Mouse (Mus musculus): Measurements from ENCODE around the gene Wls. TPM values are rescaled to one million over a fixed set of nuclear protein-coding genes. Genes with fewer than 3 reads are reported as not detected.

The Wls gene
- polyA plus RNA-seq (2016; fragmentation: Nextera tagmentation; extraction: Ambion mirVana): 134 and 137 TPM in 2 replicates

GRCm38 (mm10) chr3:159839481-159839880, at the start of gene Wls:
Gene Wls, plus strand, starts transcription at chr3:159839672.
- WGBS: under 1% methylated on average over 21 of the region's 21 CpGs
- Histone ChIP-seq H3K4me1 (replicated peaks) (peaks cover 18% of the 10 kb centered on the region), H3K27ac (peak within 1 kb of the TSS; percentile 91), H3K4me3 (peak within 1 kb of the TSS; percentile 74), H3K36me3 (no peaks in the 10 kb centered on the region), H3K9me3 (no peaks in the 10 kb centered on the region), H3K27me3 (ENCODE audit: insufficient read depth, poor library complexity, severe bottlenecking) (peaks cover 10% of the 10 kb centered on the region)
- peak; percentile 81 for DNase-seq (ENCODE audit: low spot score)

GRCm38 (mm10) chr3:159789781-159790180, 49.7 kb upstream of the Wls start:
- H3K9me3 ChIP-seq: no peaks in the 10 kb centered on the region
- no peaks in the 10 kb centered on the region for H3K36me3 ChIP-seq
- DNase-seq (ENCODE audit: low spot score): no peak
- WGBS: 16% methylated on average over 2 of the region's 2 CpGs
- H3K27me3 ChIP-seq (ENCODE audit: insufficient read depth, poor library complexity, severe bottlenecking): no peaks in the 10 kb centered on the region
- H3K4me3 ChIP-seq: no peak overlapping the region
- H3K27ac ChIP-seq: no peak overlapping the region
- H3K4me1 ChIP-seq (replicated peaks): peaks cover 5% of the 10 kb centered on the region; the same call in 1 of the 2 replicates

GRCm38 (mm10) chr3:159831535-159831934, 7.9 kb upstream of the Wls start:
- Histone ChIP-seq H3K4me1 (replicated peaks) (no peaks in the 10 kb centered on the region), H3K27ac (no peak overlapping the region), H3K4me3 (no peak overlapping the region), H3K36me3 (no peaks in the 10 kb centered on the region), H3K9me3 (peaks cover 6% of the 10 kb centered on the region; the same call in 1 of the 2 replicates), H3K27me3 (ENCODE audit: insufficient read depth, poor library complexity, severe bottlenecking) (no peaks in the 10 kb centered on the region)
- DNase-seq (ENCODE audit: low spot score): no peak

GRCm38 (mm10) chr3:159840002-159840816, 737 bp downstream of the Wls start:
- H3K9me3 ChIP-seq: no peaks in the 10 kb centered on the region
- peak overlapping the region; percentile 91 for H3K27ac ChIP-seq
- no peaks in the 10 kb centered on the region for H3K36me3 ChIP-seq
- H3K27me3 ChIP-seq (ENCODE audit: insufficient read depth, poor library complexity, severe bottlenecking): peaks cover 10% of the 10 kb centered on the region
- under 1% methylated on average over 27 of the region's 27 CpGs for WGBS
- peak; percentile 71 for DNase-seq (ENCODE audit: low spot score)
- peaks cover 18% of the 10 kb centered on the region for H3K4me1 ChIP-seq (replicated peaks)
- H3K4me3 ChIP-seq: peak overlapping the region; percentile 74

- WGBS: under 1% methylated on average over 12 of the region's 12 CpGs
- peak; percentile 33 for DNase-seq (ENCODE audit: low spot score)
- H3K27me3 ChIP-seq (ENCODE audit: insufficient read depth, poor library complexity, severe bottlenecking): peaks cover 10% of the 10 kb centered on the region
These were observed 1.4 kb downstream of the Wls start for GRCm38 (mm10) chr3:159840817-159841390.

GRCm38 (mm10) chr3:159841458-159841857, 2.0 kb downstream of the Wls start:
- 23% methylated on average over 3 of the region's 3 CpGs for WGBS
- no peak for DNase-seq (ENCODE audit: low spot score)
- no peaks in the 10 kb centered on the region for H3K36me3 ChIP-seq

More at GRCm38 (mm10) chr3:159840817-159841390, 1.4 kb downstream of the Wls start:
- peak overlapping the region; percentile 91 for H3K27ac ChIP-seq
- peaks cover 18% of the 10 kb centered on the region for H3K4me1 ChIP-seq (replicated peaks)
- H3K9me3 ChIP-seq: no peaks in the 10 kb centered on the region
- H3K36me3 ChIP-seq: no peaks in the 10 kb centered on the region
- peak overlapping the region; percentile 74 for H3K4me3 ChIP-seq

GRCm38 (mm10) chr3:159843135-159843534, 3.7 kb downstream of the Wls start:
- H3K27me3 ChIP-seq (ENCODE audit: insufficient read depth, poor library complexity, severe bottlenecking): peaks cover 6% of the 10 kb centered on the region
- H3K4me3 ChIP-seq: no peak overlapping the region
- peaks cover 18% of the 10 kb centered on the region for H3K4me1 ChIP-seq (replicated peaks)
- no peaks in the 10 kb centered on the region for H3K36me3 ChIP-seq
- no peak for DNase-seq (ENCODE audit: low spot score)
- H3K27ac ChIP-seq: no peak overlapping the region
- WGBS: 79% methylated on average over 4 of the region's 4 CpGs
- H3K9me3 ChIP-seq: no peaks in the 10 kb centered on the region

More at GRCm38 (mm10) chr3:159841458-159841857, 2.0 kb downstream of the Wls start:
- Histone ChIP-seq H3K27me3 (ENCODE audit: insufficient read depth, poor library complexity, severe bottlenecking) (peaks cover 10% of the 10 kb centered on the region), H3K27ac (peak overlapping the region; percentile 91), H3K4me1 (replicated peaks) (peaks cover 18% of the 10 kb centered on the region), H3K9me3 (no peaks in the 10 kb centered on the region), H3K4me3 (peak overlapping the region; percentile 74)

- no peaks in the 10 kb centered on the region for H3K27me3 ChIP-seq (ENCODE audit: insufficient read depth, poor library complexity, severe bottlenecking)
- no peak overlapping the region for H3K27ac ChIP-seq
- no peaks in the 10 kb centered on the region for H3K9me3 ChIP-seq
- no peaks in the 10 kb centered on the region for H3K36me3 ChIP-seq
- H3K4me3 ChIP-seq: no peak overlapping the region
- 65% methylated on average over 2 of the region's 2 CpGs for WGBS
- no peak for DNase-seq (ENCODE audit: low spot score)
- H3K4me1 ChIP-seq (replicated peaks): peaks cover 10% of the 10 kb centered on the region
These were observed 8.0 kb downstream of the Wls start for GRCm38 (mm10) chr3:159847410-159848016.

- peaks cover 10% of the 10 kb centered on the region for H3K4me1 ChIP-seq (replicated peaks)
- H3K36me3 ChIP-seq: no peaks in the 10 kb centered on the region
- H3K4me3 ChIP-seq: no peak overlapping the region
- no peaks in the 10 kb centered on the region for H3K27me3 ChIP-seq (ENCODE audit: insufficient read depth, poor library complexity, severe bottlenecking)
- H3K9me3 ChIP-seq: no peaks in the 10 kb centered on the region
- DNase-seq (ENCODE audit: low spot score): no peak
- no peak overlapping the region for H3K27ac ChIP-seq
These were observed 8.7 kb downstream of the Wls start for GRCm38 (mm10) chr3:159848156-159848555.

- H3K27ac ChIP-seq: no peak overlapping the region
- 39% methylated on average over 2 of the region's 2 CpGs for WGBS
- H3K4me3 ChIP-seq: no peak overlapping the region
- peaks cover 10% of the 10 kb centered on the region for H3K4me1 ChIP-seq (replicated peaks)
- peak; percentile 8 for DNase-seq (ENCODE audit: low spot score)
- no peaks in the 10 kb centered on the region for H3K36me3 ChIP-seq
- peaks cover 3% of the 10 kb centered on the region; the same call in 1 of the 2 replicates for H3K27me3 ChIP-seq (ENCODE audit: insufficient read depth, poor library complexity, severe bottlenecking)
- H3K9me3 ChIP-seq: no peaks in the 10 kb centered on the region
These were observed 12.0 kb downstream of the Wls start for GRCm38 (mm10) chr3:159851476-159851875.

GRCm38 (mm10) chr3:159851980-159852379, 12.5 kb downstream of the Wls start:
- Histone ChIP-seq H3K27ac (no peak overlapping the region), H3K27me3 (ENCODE audit: insufficient read depth, poor library complexity, severe bottlenecking) (peaks cover 3% of the 10 kb centered on the region; the same call in 1 of the 2 replicates), H3K9me3 (no peaks in the 10 kb centered on the region), H3K36me3 (no peaks in the 10 kb centered on the region), H3K4me1 (replicated peaks) (peaks cover 10% of the 10 kb centered on the region), H3K4me3 (no peak overlapping the region)
- 37% methylated on average over 2 of the region's 2 CpGs for WGBS
- no peak for DNase-seq (ENCODE audit: low spot score)

- DNase-seq (ENCODE audit: low spot score): no peak
- Histone ChIP-seq H3K27me3 (ENCODE audit: insufficient read depth, poor library complexity, severe bottlenecking) (peaks cover 3% of the 10 kb centered on the region; the same call in 1 of the 2 replicates), H3K4me1 (replicated peaks) (peaks cover 2% of the 10 kb centered on the region; the same call in 1 of the 2 replicates), H3K27ac (no peak overlapping the region), H3K4me3 (no peak overlapping the region), H3K36me3 (0 out of 2 replicates have a peak, but pooled peaks cover 8% of the 10 kb centered on the region), H3K9me3 (no peaks in the 10 kb centered on the region)
- WGBS: 33% methylated on average over 1 of the region's 1 CpGs
These were observed 17.6 kb downstream of the Wls start for GRCm38 (mm10) chr3:159857112-159857511.

GRCm38 (mm10) chr3:159865691-159866090, 26.2 kb downstream of the Wls start:
- H3K27me3 ChIP-seq (ENCODE audit: insufficient read depth, poor library complexity, severe bottlenecking): no peaks in the 10 kb centered on the region
- H3K4me3 ChIP-seq: no peak overlapping the region
- no peak overlapping the region for H3K27ac ChIP-seq
- 85% methylated on average over 1 of the region's 1 CpGs for WGBS
- no peaks in the 10 kb centered on the region for H3K9me3 ChIP-seq
- no peak for DNase-seq (ENCODE audit: low spot score)
- 0 out of 2 replicates have a peak, but pooled peaks cover under 1% of the 10 kb centered on the region for H3K36me3 ChIP-seq
- H3K4me1 ChIP-seq (replicated peaks): no peaks in the 10 kb centered on the region

Data from hindbrain, embryonic 10.5 days (tissue).